Mouse (Mus musculus): ENCODE measurements around the gene Gm20388. TPM values are rescaled to one million over a fixed set of nuclear protein-coding genes. Genes with fewer than 3 reads are reported as not detected.

Gm20388 gene
- polyA plus RNA-seq, 1 experiment from 2014 or later, result not detected

DNA sequence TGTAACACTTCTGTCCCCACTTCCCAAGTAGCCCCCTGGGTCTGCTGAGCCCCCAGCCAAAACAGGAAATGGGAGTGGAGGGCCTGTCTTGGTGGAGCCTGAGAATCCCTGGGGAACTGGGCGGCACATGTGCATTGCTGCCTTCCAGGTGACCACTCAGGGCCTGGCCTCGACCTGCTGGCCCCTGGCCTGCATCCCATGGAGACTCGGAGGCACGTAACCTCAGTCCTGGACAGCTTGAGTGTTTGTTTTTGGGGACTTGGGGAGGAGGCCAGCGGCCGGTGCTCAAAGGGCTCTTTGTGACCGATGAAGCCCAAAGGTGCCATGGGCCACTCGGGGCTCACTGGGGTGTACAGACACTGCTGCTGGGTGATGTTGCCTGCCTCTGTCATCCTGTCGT, 636.9 kb downstream of the Gm20388 start:
- H3K4me3 ChIP-seq, result no peak overlapping the region
- no peak overlapping the region for H3K4me2 ChIP-seq
- peak overlapping the region; percentile 94 for H3K27ac ChIP-seq (replicated peaks)
- ATAC-seq (ENCODE audit: extremely low read depth, insufficient number of reproducible peaks, low FRiP score, low TSS enrichment), result no peak
- no peaks in the 10 kb centered on the region for H3K27me3 ChIP-seq (replicated peaks)
- H3K9ac ChIP-seq, result peak overlapping the region; percentile 60
- peaks cover 98% of the 10 kb centered on the region for H3K4me1 ChIP-seq
- no peaks in the 10 kb centered on the region for H3K9me3 ChIP-seq
- WGBS, result 74% methylated on average over 9 of the region's 9 CpGs
- H3K36me3 ChIP-seq, result peaks cover 3% of the 10 kb centered on the region; the same call in 1 of the 2 replicates

DNA sequence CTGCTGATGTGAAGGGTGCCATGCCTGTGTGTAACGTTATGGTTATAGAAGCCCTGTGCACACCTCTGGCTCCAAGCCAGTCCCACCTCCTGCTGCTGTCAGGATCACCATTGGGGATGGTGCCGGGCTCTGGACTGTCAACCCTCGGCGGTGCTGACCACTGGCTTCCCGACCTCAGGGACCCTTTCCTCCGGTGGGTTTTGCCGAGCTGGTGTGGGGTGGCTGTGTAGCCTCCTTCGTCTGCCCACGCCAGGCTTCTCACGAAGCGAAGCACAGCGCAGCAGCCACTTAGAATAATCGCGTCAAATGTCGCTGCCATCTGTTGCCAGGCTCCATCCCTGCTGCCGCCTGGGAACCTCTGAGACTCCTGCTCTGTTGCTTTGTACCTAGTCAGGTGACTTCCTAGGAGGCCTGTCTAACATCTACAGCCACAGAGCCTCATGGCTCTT, 637.7 kb downstream of the Gm20388 start:
- WGBS, result 29% methylated on average over 16 of the region's 16 CpGs
- ATAC-seq (ENCODE audit: extremely low read depth, insufficient number of reproducible peaks, low FRiP score, low TSS enrichment), result no peak
- Histone ChIP-seq H3K27me3 (replicated peaks) (no peaks in the 10 kb centered on the region), H3K27ac (replicated peaks) (peak overlapping the region; percentile 94), H3K4me1 (peaks cover 98% of the 10 kb centered on the region), H3K4me2 (peak overlapping the region; percentile 44), H3K4me3 (no peak overlapping the region), H3K9me3 (no peaks in the 10 kb centered on the region), H3K9ac (peak overlapping the region; percentile 60), H3K36me3 (peaks cover 10% of the 10 kb centered on the region)

DNA sequence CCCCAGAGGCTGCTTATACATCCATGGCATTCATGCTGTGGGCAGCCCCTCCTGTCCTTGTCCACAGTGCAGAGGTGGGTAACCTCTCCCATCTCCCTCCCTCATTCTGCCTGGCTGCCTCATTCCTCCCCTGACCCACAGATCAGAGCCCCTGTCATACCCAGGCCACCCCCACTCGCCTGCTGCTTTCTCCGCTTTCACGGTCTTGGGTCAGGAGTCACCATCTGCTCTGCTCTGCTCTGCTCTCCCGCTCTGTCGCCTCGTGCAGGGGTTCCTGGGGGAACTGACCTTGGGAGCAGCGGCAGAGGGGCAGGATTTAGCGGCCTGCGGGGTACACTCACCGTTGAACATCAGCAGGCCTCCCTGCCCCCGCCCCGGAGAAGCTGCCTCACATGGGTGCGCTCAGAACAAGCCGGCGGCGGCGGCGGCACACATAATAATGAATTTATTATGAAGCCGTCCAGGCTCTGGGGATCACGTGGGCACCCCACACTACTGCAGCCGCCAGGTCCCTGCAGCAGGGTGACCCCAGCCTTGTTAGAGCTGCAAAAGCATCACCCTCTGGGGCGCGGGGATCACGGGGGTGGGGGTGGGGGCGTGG, 638.8 kb downstream of the Gm20388 start:
- Histone ChIP-seq H3K4me2 (peak overlapping the region; percentile 63), H3K4me1 (peaks cover 98% of the 10 kb centered on the region), H3K27me3 (replicated peaks) (no peaks in the 10 kb centered on the region), H3K27ac (replicated peaks) (peak overlapping the region; percentile 94), H3K36me3 (peaks cover 20% of the 10 kb centered on the region), H3K9ac (peak overlapping the region; percentile 73), H3K4me3 (peak overlapping the region; percentile 13), H3K9me3 (no peaks in the 10 kb centered on the region)
- no peak for ATAC-seq (ENCODE audit: extremely low read depth, insufficient number of reproducible peaks, low FRiP score, low TSS enrichment)
- WGBS, result 23% methylated on average over 25 of the region's 25 CpGs

DNA sequence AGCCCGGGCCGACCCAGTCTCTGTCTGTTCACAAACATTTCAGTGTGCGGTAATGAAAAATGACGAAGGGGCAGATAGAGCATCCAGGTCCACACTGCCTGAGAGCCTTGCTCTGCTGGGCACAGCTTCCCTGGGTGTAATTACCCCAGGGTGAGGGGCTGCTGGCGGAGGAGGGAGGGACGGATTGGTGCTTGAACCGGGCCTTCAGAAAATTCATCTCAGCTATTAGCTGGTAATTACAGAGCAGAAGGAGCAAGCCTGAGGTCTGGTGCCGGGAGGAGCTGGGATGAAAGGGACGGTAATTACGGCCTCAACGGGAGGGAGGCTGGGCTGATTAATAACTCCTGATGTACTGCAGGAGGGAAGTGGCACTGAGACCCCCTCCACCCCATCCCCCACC, 639.3 kb downstream of the Gm20388 start:
- Histone ChIP-seq H3K27me3 (replicated peaks) (no peaks in the 10 kb centered on the region), H3K9me3 (no peaks in the 10 kb centered on the region), H3K4me2 (peak overlapping the region; percentile 63), H3K4me1 (peaks cover 100% of the 10 kb centered on the region), H3K4me3 (peak overlapping the region; percentile 13), H3K27ac (replicated peaks) (peak overlapping the region; percentile 94), H3K9ac (peak overlapping the region; percentile 73), H3K36me3 (peaks cover 25% of the 10 kb centered on the region)
- 27% methylated on average over 11 of the region's 11 CpGs for WGBS
- no peak for ATAC-seq (ENCODE audit: extremely low read depth, insufficient number of reproducible peaks, low FRiP score, low TSS enrichment)

DNA sequence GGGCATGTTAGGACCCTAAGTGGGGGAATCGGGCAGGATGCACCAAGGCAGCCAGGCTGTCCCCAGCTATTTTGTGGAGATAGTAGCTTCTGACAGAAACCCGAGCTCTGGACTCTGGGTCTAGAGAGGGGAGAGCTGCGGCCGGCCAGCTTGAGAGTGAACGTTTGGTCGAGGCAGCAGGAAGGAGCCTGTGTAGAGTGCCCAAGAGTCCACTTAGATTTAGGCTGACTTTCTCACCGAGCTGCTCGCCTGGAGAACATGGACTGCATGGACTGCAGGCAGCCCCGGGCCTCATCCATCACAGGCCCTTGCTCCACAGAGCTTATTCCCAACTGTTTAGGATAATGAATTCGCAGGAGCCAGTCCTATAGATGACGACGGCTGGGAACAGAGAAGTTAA, 639.8 kb downstream of the Gm20388 start:
- H3K4me2 ChIP-seq, result peak overlapping the region; percentile 63
- peak overlapping the region; percentile 94 for H3K27ac ChIP-seq (replicated peaks)
- H3K4me1 ChIP-seq, result peaks cover 100% of the 10 kb centered on the region
- peak overlapping the region; percentile 73 for H3K9ac ChIP-seq
- 27% methylated on average over 12 of the region's 12 CpGs for WGBS
- H3K9me3 ChIP-seq, result no peaks in the 10 kb centered on the region
- no peak for ATAC-seq (ENCODE audit: extremely low read depth, insufficient number of reproducible peaks, low FRiP score, low TSS enrichment)
- peaks cover 27% of the 10 kb centered on the region for H3K36me3 ChIP-seq
- peak overlapping the region; percentile 26; the same call in 1 of the 2 replicates for H3K4me3 ChIP-seq
- H3K27me3 ChIP-seq (replicated peaks), result no peaks in the 10 kb centered on the region

DNA sequence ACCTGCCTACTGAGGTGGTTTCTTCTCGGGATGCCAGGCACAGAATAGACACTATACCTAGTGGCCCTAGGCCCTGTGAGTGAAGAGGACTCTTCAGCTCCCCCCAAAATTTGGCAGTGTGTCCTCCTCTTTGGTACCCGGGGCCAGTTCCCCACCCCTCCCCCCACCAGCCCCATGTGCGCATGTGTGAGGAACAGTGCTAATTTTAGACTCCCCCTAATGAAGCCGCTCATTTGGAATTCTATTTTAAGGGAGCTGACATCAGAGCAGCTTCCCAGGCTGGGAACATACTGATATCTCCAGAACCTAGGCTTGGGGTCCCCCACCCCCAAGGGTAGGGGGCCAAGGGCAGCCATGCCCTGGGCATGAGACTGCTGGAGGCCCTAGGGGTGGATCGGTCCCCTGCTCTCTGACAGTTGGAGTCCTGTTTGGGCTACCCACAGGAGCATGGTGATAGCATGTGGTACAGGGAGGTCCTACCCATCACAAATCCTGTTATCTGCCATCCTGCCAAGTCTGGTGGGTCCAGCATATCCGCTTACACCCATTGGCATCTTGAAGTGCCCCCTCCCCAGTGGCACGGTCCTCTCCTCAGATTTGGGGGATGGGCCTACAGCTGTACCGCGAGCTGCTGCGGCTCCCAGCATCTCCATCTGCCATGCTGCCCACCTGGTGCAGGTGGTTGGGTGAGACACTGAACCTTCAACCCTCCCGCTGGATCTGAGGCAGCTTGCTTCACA, 640.5 kb downstream of the Gm20388 start:
- peak overlapping the region; percentile 26 for H3K4me3 ChIP-seq
- H3K27me3 ChIP-seq (replicated peaks), result no peaks in the 10 kb centered on the region
- no peaks in the 10 kb centered on the region for H3K9me3 ChIP-seq
- peaks cover 100% of the 10 kb centered on the region for H3K4me1 ChIP-seq
- peak; percentile 21; the same call in 1 of the 2 replicates for ATAC-seq (ENCODE audit: extremely low read depth, insufficient number of reproducible peaks, low FRiP score, low TSS enrichment)
- peaks cover 26% of the 10 kb centered on the region for H3K36me3 ChIP-seq
- peak overlapping the region; percentile 63 for H3K4me2 ChIP-seq
- peak overlapping the region; percentile 73 for H3K9ac ChIP-seq
- peak overlapping the region; percentile 94 for H3K27ac ChIP-seq (replicated peaks)
- 51% methylated on average over 11 of the region's 11 CpGs for WGBS

DNA sequence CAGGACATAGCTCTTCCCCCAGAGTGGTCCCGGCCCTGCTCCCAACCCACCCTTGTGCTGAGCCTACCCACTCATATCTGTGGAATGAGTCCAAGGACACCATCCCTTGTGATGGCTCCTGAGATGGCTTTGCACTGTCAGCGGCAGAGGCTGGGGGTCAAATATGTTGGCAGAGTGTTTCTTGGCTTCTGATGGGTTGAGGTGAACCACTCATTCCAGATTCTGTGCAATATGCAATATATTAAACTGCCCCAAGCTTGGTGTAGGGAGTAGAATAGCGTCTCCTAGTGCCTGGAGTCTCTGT, 641.0 kb downstream of the Gm20388 start:
- Histone ChIP-seq H3K9me3 (no peaks in the 10 kb centered on the region), H3K27ac (replicated peaks) (peak overlapping the region; percentile 94), H3K4me1 (peaks cover 100% of the 10 kb centered on the region), H3K9ac (peak overlapping the region; percentile 71), H3K36me3 (peaks cover 26% of the 10 kb centered on the region), H3K4me3 (no peak overlapping the region), H3K27me3 (replicated peaks) (no peaks in the 10 kb centered on the region), H3K4me2 (peak overlapping the region; percentile 63)
- no peak for ATAC-seq (ENCODE audit: extremely low read depth, insufficient number of reproducible peaks, low FRiP score, low TSS enrichment)
- WGBS, result 65% methylated on average over 3 of the region's 3 CpGs

DNA sequence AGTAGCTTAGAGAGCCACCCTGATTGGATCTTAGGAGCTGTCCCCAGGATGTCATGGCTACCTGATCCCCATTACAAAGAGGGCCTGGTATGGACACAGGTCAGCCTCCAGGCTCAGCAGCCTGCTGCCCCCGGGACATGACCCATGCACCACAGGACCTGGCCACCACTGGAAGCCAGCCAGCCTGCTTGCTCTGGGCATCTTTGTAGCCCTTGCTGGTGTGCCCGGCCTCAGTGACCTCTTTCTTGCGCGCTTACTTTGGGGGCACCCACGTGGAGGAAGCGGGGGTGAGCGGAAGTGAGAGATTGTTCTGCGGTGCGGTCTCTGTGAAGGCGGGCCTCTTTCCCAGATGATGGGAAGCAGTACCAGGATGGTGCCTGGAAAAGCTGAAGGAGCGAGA, 641.9 kb downstream of the Gm20388 start:
- H3K4me2 ChIP-seq, result no peak overlapping the region
- H3K9ac ChIP-seq, result peak overlapping the region; percentile 71
- no peaks in the 10 kb centered on the region for H3K27me3 ChIP-seq (replicated peaks)
- peaks cover 100% of the 10 kb centered on the region for H3K4me1 ChIP-seq
- H3K27ac ChIP-seq (replicated peaks), result peak overlapping the region; percentile 94
- peaks cover 26% of the 10 kb centered on the region for H3K36me3 ChIP-seq
- 86% methylated on average over 11 of the region's 11 CpGs for whole genome bisulfite sequencing
- no peak overlapping the region for H3K4me3 ChIP-seq
- H3K9me3 ChIP-seq, result no peaks in the 10 kb centered on the region
- ATAC-seq (ENCODE audit: extremely low read depth, insufficient number of reproducible peaks, low FRiP score, low TSS enrichment), result no peak

DNA sequence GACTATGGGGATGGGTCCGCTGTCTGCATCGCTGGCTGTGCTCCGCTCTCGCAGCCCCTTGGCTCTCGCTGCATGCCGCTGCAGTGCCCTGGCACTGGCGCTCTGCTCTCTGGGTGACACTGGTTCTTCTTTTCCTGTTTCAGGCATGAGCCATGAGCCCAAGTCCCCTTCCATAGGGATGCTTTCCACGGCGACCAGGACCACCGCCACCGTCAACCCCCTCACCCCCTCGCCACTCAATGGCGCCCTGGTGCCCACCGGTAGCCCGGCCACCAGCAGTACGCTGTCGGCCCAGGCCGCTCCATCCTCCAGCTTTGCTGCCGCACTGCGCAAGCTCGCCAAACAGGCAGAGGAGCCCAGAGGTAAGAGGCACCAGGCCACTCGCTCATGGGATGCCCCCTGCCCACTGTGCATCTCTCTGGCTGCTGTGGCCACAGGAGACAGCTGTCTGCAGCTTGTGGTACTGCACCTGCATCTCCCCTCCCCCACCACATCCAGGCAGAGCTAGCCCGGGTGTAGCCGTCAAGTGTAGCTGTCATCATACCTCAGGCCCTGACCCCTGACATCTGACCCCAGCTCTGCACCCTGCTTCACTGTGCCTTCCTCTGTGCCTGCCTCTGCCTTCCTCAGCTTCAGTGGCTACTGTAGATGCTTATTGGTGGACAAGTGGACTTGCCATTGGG, 642.9 kb downstream of the Gm20388 start:
- WGBS, result 87% methylated on average over 24 of the region's 24 CpGs
- H3K27ac ChIP-seq (replicated peaks), result no peak overlapping the region
- H3K4me2 ChIP-seq, result no peak overlapping the region
- no peak overlapping the region for H3K4me3 ChIP-seq
- H3K27me3 ChIP-seq (replicated peaks), result no peaks in the 10 kb centered on the region
- no peaks in the 10 kb centered on the region for H3K9me3 ChIP-seq
- peaks cover 100% of the 10 kb centered on the region for H3K4me1 ChIP-seq
- ATAC-seq (ENCODE audit: extremely low read depth, insufficient number of reproducible peaks, low FRiP score, low TSS enrichment), result no peak
- H3K9ac ChIP-seq, result peak overlapping the region; percentile 28; the same call in 1 of the 2 replicates
- peaks cover 27% of the 10 kb centered on the region for H3K36me3 ChIP-seq

DNA sequence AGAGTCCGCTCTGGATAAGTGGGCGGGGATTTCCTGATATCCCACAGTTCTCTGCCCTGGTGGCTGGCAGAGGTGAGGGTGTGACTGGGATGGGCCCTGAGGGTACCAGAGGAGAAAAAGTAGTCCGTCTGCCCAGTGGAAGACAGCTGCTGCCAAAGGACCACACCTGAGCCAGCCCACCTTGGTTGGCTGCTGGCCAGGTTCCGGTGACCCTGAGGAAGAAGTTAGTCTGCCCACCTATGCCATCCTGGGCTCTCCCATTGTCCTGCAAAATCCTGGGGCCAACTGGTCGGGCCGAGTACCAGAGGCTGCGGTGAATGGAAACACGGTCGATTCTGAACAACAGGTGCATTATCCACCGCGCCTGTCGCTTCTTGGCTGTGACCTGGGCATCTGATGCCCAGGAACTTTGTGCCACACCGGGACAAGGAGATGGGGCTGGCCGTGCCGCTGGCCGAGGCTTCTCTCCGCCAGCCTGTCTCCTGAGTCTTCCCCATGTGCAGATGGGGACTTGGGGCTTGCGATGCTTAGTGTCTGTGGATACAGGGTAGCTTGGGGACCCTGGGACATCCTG, 643.9 kb downstream of the Gm20388 start:
- peak overlapping the region; percentile 99 for H3K27ac ChIP-seq (replicated peaks)
- H3K4me2 ChIP-seq, result peak overlapping the region; percentile 64
- ATAC-seq (ENCODE audit: extremely low read depth, insufficient number of reproducible peaks, low FRiP score, low TSS enrichment), result no peak
- no peaks in the 10 kb centered on the region for H3K9me3 ChIP-seq
- H3K4me1 ChIP-seq, result peaks cover 100% of the 10 kb centered on the region
- no peak overlapping the region; the same call in 1 of the 2 replicates for H3K4me3 ChIP-seq
- H3K27me3 ChIP-seq (replicated peaks), result no peaks in the 10 kb centered on the region
- WGBS, result 88% methylated on average over 18 of the region's 18 CpGs
- H3K9ac ChIP-seq, result peak overlapping the region; percentile 82
- H3K36me3 ChIP-seq, result peaks cover 37% of the 10 kb centered on the region

DNA sequence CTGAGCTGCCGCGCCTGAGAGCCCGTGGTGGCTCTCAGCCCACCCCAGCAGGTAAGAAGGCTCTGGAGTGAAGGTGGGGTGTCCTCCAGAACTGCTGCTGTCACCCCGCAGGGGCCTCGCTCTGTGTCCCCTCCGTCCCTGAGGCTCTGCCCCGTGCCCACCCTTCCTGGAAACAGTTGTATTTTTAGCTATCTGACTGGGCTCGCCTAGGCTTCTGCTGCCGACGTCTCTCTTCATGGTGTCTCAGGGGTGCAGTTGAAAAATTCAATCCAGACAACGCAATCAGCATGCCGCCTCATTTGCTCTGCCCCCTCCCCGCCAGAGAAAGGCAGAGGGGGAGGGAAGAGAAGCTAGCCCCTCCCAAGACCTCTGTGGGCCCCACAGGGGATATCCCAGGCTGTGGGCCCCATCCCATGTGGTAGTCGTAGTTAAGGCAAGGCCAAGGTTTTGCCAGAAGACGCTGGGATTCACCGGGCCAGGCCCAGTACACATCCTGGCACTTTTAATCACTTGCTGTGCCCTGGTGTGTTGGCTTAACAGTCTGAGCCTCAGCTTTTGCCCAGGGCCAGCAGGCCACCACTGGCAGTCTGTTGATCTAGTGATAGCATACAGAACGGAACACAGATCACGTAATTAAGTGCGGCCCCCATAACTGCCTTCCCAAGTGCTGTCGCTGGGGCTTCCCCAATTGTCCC, 645.7 kb downstream of the Gm20388 start:
- ATAC-seq (ENCODE audit: extremely low read depth, insufficient number of reproducible peaks, low FRiP score, low TSS enrichment), result no peak
- Histone ChIP-seq H3K4me3 (peak overlapping the region; percentile 36), H3K9me3 (no peaks in the 10 kb centered on the region), H3K27ac (replicated peaks) (peak overlapping the region; percentile 99), H3K36me3 (peaks cover 37% of the 10 kb centered on the region), H3K4me1 (peaks cover 100% of the 10 kb centered on the region), H3K9ac (peak overlapping the region; percentile 82), H3K4me2 (peak overlapping the region; percentile 64), H3K27me3 (replicated peaks) (no peaks in the 10 kb centered on the region)
- WGBS, result 29% methylated on average over 20 of the region's 20 CpGs

Data from heart, embryonic 13.5 days (tissue).